8 mouse cellular contexts compared by ENCODE assay signal in the genomic region with DNA sequence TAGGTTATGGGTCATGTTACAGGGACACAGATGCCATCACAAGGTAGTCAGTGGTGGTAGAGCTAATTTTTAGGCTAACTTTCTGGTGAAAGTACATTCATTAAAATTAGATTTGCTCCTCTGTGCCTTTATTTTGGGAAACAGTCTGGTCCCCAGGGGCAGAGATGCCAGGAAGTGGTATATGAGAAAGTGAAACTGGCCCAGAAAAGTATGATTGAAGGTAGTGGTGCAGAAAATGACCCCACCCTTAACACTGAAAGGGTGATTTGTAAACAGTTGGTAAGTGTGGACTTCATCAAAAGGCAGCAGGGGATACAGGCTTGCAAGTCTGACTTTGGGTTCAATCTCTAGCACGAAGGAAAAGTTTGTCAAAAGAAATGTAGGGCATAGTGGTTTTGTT. TPM values are rescaled to one million over a fixed set of nuclear protein-coding genes. Genes with fewer than 3 reads are reported as not detected.
DNase-seq lines count a peak whose midpoint lies in the region; ATAC-seq lines count a peak whose summit lies in the region.

No protein-coding gene starts in this region.

- H3K27ac ChIP-seq in embryonic facial prominence, embryonic 12.5 days = no peak overlapping the region
- no peak overlapping the region for H3K27ac ChIP-seq in intestine, embryonic 15.5 days
- H3K27ac ChIP-seq in midbrain, embryonic 16.5 days (ENCODE audit: low read length) = peak overlapping the region; percentile 88; the same call in 1 of the 2 replicates

- H3K27me3 ChIP-seq in embryonic facial prominence, embryonic 12.5 days = no peaks in the 10 kb centered on the region
- H3K27me3 ChIP-seq in intestine, embryonic 15.5 days (replicated peaks) = no peaks in the 10 kb centered on the region
- no peaks in the 10 kb centered on the region for H3K27me3 ChIP-seq in midbrain, embryonic 16.5 days (ENCODE audit: control insufficient read depth, insufficient read depth, low read depth, low read length)

- DNase-seq in adrenal gland, postnatal 14 days = peak; percentile 7
- no peak for DNase-seq in adrenal gland, adult 8-10 months
- no peak for DNase-seq in layer of hippocampus, adult 18-20 months (ENCODE audit: low spot score in 2 of 2)
- DNase-seq in right cerebral cortex, adult 18-20 months = no peak
- DNase-seq in left cerebral cortex, adult 11 months (ENCODE audit: low spot score) = no peak

- H3K9ac ChIP-seq in embryonic facial prominence, embryonic 12.5 days = peak overlapping the region; percentile 72; the same call in 1 of the 2 replicates
- no peak overlapping the region for H3K9ac ChIP-seq in intestine, embryonic 15.5 days
- peak overlapping the region; percentile 97 for H3K9ac ChIP-seq in midbrain, embryonic 16.5 days (ENCODE audit: low read depth, low read length)

- WGBS in embryonic facial prominence, embryonic 12.5 days = 50% methylated on average over 1 of the region's 1 CpGs
- WGBS in intestine, embryonic 15.5 days = 26% methylated on average over 1 of the region's 1 CpGs
- WGBS in midbrain, embryonic 16.5 days = 25% methylated on average over 1 of the region's 1 CpGs

- ATAC-seq in embryonic facial prominence, embryonic 12.5 days (ENCODE audit: insufficient number of reproducible peaks, insufficient read depth, low FRiP score, low TSS enrichment) = no peak
- no peak for ATAC-seq in intestine, embryonic 15.5 days
- ATAC-seq in midbrain, embryonic 16.5 days = no peak

- peak overlapping the region; percentile 67 for H3K4me3 ChIP-seq in embryonic facial prominence, embryonic 12.5 days
- H3K4me3 ChIP-seq in intestine, embryonic 15.5 days (replicated peaks) = peak overlapping the region; percentile 66
- H3K4me3 ChIP-seq in midbrain, embryonic 16.5 days (ENCODE audit: low read depth, low read length) = peak overlapping the region; percentile 91

- peak overlapping the region; percentile 68 for H3K4me2 ChIP-seq in embryonic facial prominence, embryonic 12.5 days (replicated peaks)
- H3K4me2 ChIP-seq in intestine, embryonic 15.5 days (replicated peaks) = peak overlapping the region; percentile 96
- H3K4me2 ChIP-seq in midbrain, embryonic 16.5 days (ENCODE audit: low read length) = peak overlapping the region; percentile 72

- peaks cover 7% of the 10 kb centered on the region; the same call in 1 of the 2 replicates for H3K4me1 ChIP-seq in embryonic facial prominence, embryonic 12.5 days
- no peaks in the 10 kb centered on the region for H3K4me1 ChIP-seq in intestine, embryonic 15.5 days (replicated peaks)
- peaks cover 15% of the 10 kb centered on the region for H3K4me1 ChIP-seq in midbrain, embryonic 16.5 days (ENCODE audit: control insufficient read depth, insufficient read depth, low read length)

- peaks cover 21% of the 10 kb centered on the region for H3K36me3 ChIP-seq in embryonic facial prominence, embryonic 12.5 days
- no peaks in the 10 kb centered on the region; the same call in 1 of the 2 replicates for H3K36me3 ChIP-seq in intestine, embryonic 15.5 days
- H3K36me3 ChIP-seq in midbrain, embryonic 16.5 days (ENCODE audit: control insufficient read depth, insufficient read depth, low read length) = peaks cover 14% of the 10 kb centered on the region

- H3K9me3 ChIP-seq in embryonic facial prominence, embryonic 12.5 days = no peaks in the 10 kb centered on the region
- H3K9me3 ChIP-seq in intestine, embryonic 15.5 days = no peaks in the 10 kb centered on the region
- no peaks in the 10 kb centered on the region for H3K9me3 ChIP-seq in midbrain, embryonic 16.5 days (replicated peaks; ENCODE audit: control insufficient read depth, low read length, poor library complexity, severe bottlenecking)

RNA-seq across cellular contexts. Expression of a gene that starts 1.7 kb away (rescaled TPM):
- total RNA-seq in adrenal gland, postnatal 14 days (2021) = 0.89 and 3.5 TPM in 2 replicates
- 1 to 10 TPM in 1 of 4 experiments, under 1 TPM in 3; 0.31 to 1.1 (median 0.54) TPM for total RNA-seq in adrenal gland, adult 8-10 months (2022)
- polyA plus RNA-seq in embryonic facial prominence, embryonic 12.5 days (2016; fragmentation: Nextera tagmentation; extraction: Ambion mirVana) = 39.7 and 39.9 TPM in 2 replicates
- 9.4 and 11.1 TPM in 2 replicates for polyA plus RNA-seq in intestine, embryonic 15.5 days (2015; fragmentation: Nextera tagmentation; extraction: Ambion mirVana)
- polyA plus RNA-seq in midbrain, embryonic 16.5 days (2015; fragmentation: Nextera tagmentation; extraction: Ambion mirVana) = 41.8 and 47.5 TPM in 2 replicates
- under 1 TPM; 0.56 to 0.74 TPM for total RNA-seq in layer of hippocampus, adult 18-20 months (2021)

RNA-seq across cellular contexts. Expression of a gene that starts 55.5 kb away (rescaled TPM):
- total RNA-seq in adrenal gland, postnatal 14 days (2021) = 0.15 TPM in 1 of 2 replicates, not detected in the other
- under 1 TPM in 2 of 4 experiments, not detected in 2; 0.12 to 0.13 TPM for total RNA-seq in adrenal gland, adult 8-10 months (2022)
- 0.05 TPM in 1 of 2 replicates, not detected in the other for polyA plus RNA-seq in embryonic facial prominence, embryonic 12.5 days (2016; fragmentation: Nextera tagmentation; extraction: Ambion mirVana)
- 0.05 and 0.06 TPM in 2 replicates for polyA plus RNA-seq in intestine, embryonic 15.5 days (2015; fragmentation: Nextera tagmentation; extraction: Ambion mirVana)
- polyA plus RNA-seq in midbrain, embryonic 16.5 days (2015; fragmentation: Nextera tagmentation; extraction: Ambion mirVana) = not detected in 2 replicates
- total RNA-seq in layer of hippocampus, adult 18-20 months (2021) = under 1 TPM; 0.10 to 0.18 TPM
